Mouse (Mus musculus): ENCODE data around the gene Gp9.
A peak's percentile ranks its signal among the peaks of the same experiment; 100 is the strongest.

The Gp9 gene

GRCm38 (mm10) chr6:87788266-87788895 is 10.5 kb downstream of the Gp9 start:
- no peak for DNase-seq

GRCm38 (mm10) chr6:87788896-87789587 is 11.2 kb downstream of the Gp9 start:
- DNase-seq, result peak; percentile 79

- no peak for DNase-seq
Measured at GRCm38 (mm10) chr6:87789791-87790190, 11.9 kb downstream of the Gp9 start.

- DNase-seq, result peak; percentile 51
Measured at GRCm38 (mm10) chr6:87790779-87791480, 13.1 kb downstream of the Gp9 start.

- no peak for DNase-seq
Measured at GRCm38 (mm10) chr6:87791826-87792225, 14.0 kb downstream of the Gp9 start.

- no peak for DNase-seq
Measured at GRCm38 (mm10) chr6:87793821-87794510, 16.1 kb downstream of the Gp9 start.

- DNase-seq, result no peak
Measured at GRCm38 (mm10) chr6:87795385-87796150, 17.7 kb downstream of the Gp9 start.

GRCm38 (mm10) chr6:87796251-87796880 is 18.5 kb downstream of the Gp9 start:
- DNase-seq, result no peak

GRCm38 (mm10) chr6:87797321-87797720 is 19.4 kb downstream of the Gp9 start:
- DNase-seq, result no peak

- no peak for DNase-seq
Measured at GRCm38 (mm10) chr6:87799576-87799975, 21.7 kb downstream of the Gp9 start.

- no peak for DNase-seq
Measured at GRCm38 (mm10) chr6:87802462-87802861, 24.6 kb downstream of the Gp9 start.

GRCm38 (mm10) chr6:87804036-87804435 is 26.2 kb downstream of the Gp9 start:
- DNase-seq, result no peak

- DNase-seq, result no peak
Measured at GRCm38 (mm10) chr6:87804886-87805285, 27.0 kb downstream of the Gp9 start.

- no peak for DNase-seq
Measured at GRCm38 (mm10) chr6:87805448-87805847, 27.6 kb downstream of the Gp9 start.

- DNase-seq, result no peak
Measured at GRCm38 (mm10) chr6:87806028-87806427, 28.2 kb downstream of the Gp9 start.

GRCm38 (mm10) chr6:87806857-87807256 is 29.0 kb downstream of the Gp9 start:
- DNase-seq, result no peak

GRCm38 (mm10) chr6:87807735-87808440 is 30.0 kb downstream of the Gp9 start:
- DNase-seq, result no peak

GRCm38 (mm10) chr6:87808521-87808920 is 30.6 kb downstream of the Gp9 start:
- DNase-seq, result no peak

GRCm38 (mm10) chr6:87809144-87809543 is 31.3 kb downstream of the Gp9 start:
- DNase-seq, result no peak

GRCm38 (mm10) chr6:87809651-87810161 is 31.8 kb downstream of the Gp9 start:
- no peak for DNase-seq

GRCm38 (mm10) chr6:87810311-87810710 is 32.4 kb downstream of the Gp9 start:
- no peak for DNase-seq
